Mouse (Mus musculus) heart, embryonic 12.5 days (tissue): ENCODE measurements around the gene Cdk2ap2. TPM values are rescaled to one million over a fixed set of nuclear protein-coding genes. Genes with fewer than 3 reads are reported as not detected.

ENCODE experiments used
- ATAC-seq: fragments of 200-750 bp; cut with Nextera tagmentation; 2 replicates; pipeline ENCODE4 v1.8.0; 2017; ENCODE audit warnings: moderate TSS enrichment, moderate library complexity; ENCODE audit not compliant: insufficient number of reproducible peaks, low FRiP score
- H3K27ac ChIP-seq: fragments of 300-500 bp; sonication (generic); 2 replicates; pipeline ENCODE4 v1.5.1; 2016; ENCODE audit warnings: mild to moderate bottlenecking, moderate library complexity; ENCODE audit not compliant: poor library complexity, severe bottlenecking
- H3K27me3 ChIP-seq: fragments of 300-500 bp; sonication (generic); replicated peaks from 2 replicates; pipeline ENCODE4 v1.6.1; 2016; ENCODE audit warnings: mild to moderate bottlenecking, moderate library complexity
- H3K36me3 ChIP-seq: fragments of 300-500 bp; sonication (generic); 2 replicates; pipeline ENCODE4 v1.6.1; 2016; ENCODE audit warnings: mild to moderate bottlenecking, moderate library complexity
- H3K4me1 ChIP-seq: fragments of 300-500 bp; sonication (generic); replicated peaks from 2 replicates; pipeline ENCODE4 v1.6.1; 2016; ENCODE audit warnings: mild to moderate bottlenecking
- H3K4me2 ChIP-seq: fragments of 300-500 bp; sonication (generic); 2 replicates; pipeline ENCODE4 v1.6.1; 2016; ENCODE audit warnings: mild to moderate bottlenecking, moderate library complexity
- H3K4me3 ChIP-seq: fragments of 300-500 bp; sonication (generic); 2 replicates; pipeline ENCODE4 v1.5.1; 2016; ENCODE audit warnings: mild to moderate bottlenecking
- H3K9ac ChIP-seq: fragments of 300-500 bp; sonication (generic); 2 replicates; pipeline ENCODE4 v1.6.1; 2016; ENCODE audit warnings: mild to moderate bottlenecking, moderate library complexity
- H3K9me3 ChIP-seq: fragments of 300-500 bp; sonication (generic); replicated peaks from 2 replicates; pipeline ENCODE4 v1.6.1; 2016; ENCODE audit warnings: mild to moderate bottlenecking, moderate library complexity
- WGBS: fragments of 180-500 bp; shearing (Covaris S2); methylation state at CpG from one replicate; pipeline ENCODE4 v1.1.7; 2016; 5-methylcytosine and 5-hydroxymethylcytosine counted together
- polyA plus RNA-seq: library from polyadenylated mRNA; unstranded; fragments of >200 nt; fragmentation: Nextera tagmentation; extraction: Ambion mirVana; gene quantifications from 2 replicates; pipeline ENCODE4 v1.2.1, GENCODE M21; 2016

Cdk2ap2 gene
- polyA plus RNA-seq, 1 experiment from 2014 or later = 57.6 TPM

- no peak for ATAC-seq
- Histone ChIP-seq H3K4me3 (no peak overlapping the region), H3K36me3 (peaks cover 19% of the 10 kb centered on the region; the same call in 1 of the 2 replicates), H3K4me1 (peaks cover 14% of the 10 kb centered on the region), H3K27ac (no peak overlapping the region), H3K4me2 (no peak overlapping the region), H3K27me3 (peaks cover 50% of the 10 kb centered on the region), H3K9ac (no peak overlapping the region), H3K9me3 (no peaks in the 10 kb centered on the region)
- 83% methylated on average over 16 of the region's 16 CpGs for WGBS
Measured at GRCm38 (mm10) chr19:4104675-4105194, 7.8 kb downstream of the Cdk2ap2 start.

DNA sequence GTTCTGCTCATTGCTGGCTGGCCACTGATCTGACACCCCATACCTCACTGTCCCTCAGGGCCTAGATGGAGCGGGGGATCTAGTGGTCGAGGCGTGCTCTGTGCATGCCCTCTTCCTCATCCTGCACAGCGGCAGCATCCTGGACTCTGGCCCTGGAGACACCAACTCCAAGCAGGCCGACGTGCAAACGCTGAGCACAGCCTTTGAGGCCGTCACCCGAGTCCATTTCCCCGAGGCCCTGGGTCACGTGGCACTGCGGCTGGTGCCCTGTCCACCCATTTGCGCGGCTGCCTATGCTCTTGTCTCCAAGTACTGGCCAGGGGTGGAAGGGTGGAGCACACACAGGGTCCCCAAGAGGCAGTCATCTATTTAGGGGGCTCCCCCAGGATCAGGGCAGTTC lies 9.7 kb downstream of the Cdk2ap2 start:
- Histone ChIP-seq H3K9me3 (no peaks in the 10 kb centered on the region), H3K27me3 (peaks cover 34% of the 10 kb centered on the region), H3K9ac (no peak overlapping the region), H3K27ac (no peak overlapping the region), H3K36me3 (peaks cover 26% of the 10 kb centered on the region), H3K4me3 (no peak overlapping the region), H3K4me2 (no peak overlapping the region), H3K4me1 (no peaks in the 10 kb centered on the region)
- no peak for ATAC-seq
- WGBS = 82% methylated on average over 14 of the region's 14 CpGs

- Histone ChIP-seq H3K27ac (no peak overlapping the region), H3K9me3 (no peaks in the 10 kb centered on the region), H3K27me3 (peaks cover 15% of the 10 kb centered on the region), H3K4me1 (peaks cover 7% of the 10 kb centered on the region), H3K4me2 (no peak overlapping the region), H3K36me3 (peaks cover 38% of the 10 kb centered on the region), H3K4me3 (no peak overlapping the region), H3K9ac (no peak overlapping the region)
- ATAC-seq = no peak
- 81% methylated on average over 9 of the region's 9 CpGs for WGBS
Measured at GRCm38 (mm10) chr19:4108535-4108934, 11.6 kb downstream of the Cdk2ap2 start.

DNA sequence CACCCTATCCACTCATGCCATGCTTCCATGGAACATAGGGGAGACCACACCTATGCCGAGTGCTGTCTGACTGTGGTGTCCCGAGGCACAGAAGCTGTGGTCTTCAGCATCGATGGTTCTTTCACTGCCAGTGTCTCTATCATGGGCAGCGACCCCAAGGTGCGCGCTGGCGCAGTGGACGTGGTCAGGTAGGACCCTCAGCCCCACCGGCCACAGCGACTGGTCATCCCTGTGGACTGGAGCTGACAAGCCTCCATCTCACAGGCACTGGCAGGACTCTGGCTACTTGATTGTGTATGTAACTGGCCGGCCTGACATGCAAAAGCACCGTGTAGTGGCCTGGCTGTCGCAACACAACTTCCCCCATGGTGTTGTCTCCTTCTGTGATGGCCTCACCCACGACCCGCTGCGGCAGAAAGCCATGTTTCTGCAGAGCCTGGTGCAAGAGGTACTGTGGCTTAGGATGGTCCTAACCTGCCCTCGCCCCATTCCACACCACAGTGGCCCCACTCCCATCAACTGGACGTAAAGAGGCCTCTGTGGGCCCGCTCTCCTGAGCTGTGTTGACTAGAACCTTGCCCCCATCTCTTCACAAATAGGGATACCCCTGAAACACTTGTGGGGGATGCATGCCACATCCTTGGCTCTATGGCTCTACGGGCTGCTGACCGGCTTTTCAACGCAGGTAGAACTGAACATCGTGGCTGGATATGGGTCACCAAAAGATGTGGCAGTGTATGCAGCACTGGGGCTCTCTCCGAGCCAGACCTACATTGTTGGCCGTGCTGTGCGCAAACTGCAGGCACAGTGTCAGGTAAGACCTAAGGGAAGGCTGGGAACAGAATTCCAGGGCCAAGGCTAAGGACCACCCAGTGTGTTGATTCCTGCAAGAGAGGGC lies 15.3 kb downstream of the Cdk2ap2 start:
- Histone ChIP-seq H3K9me3 (no peaks in the 10 kb centered on the region), H3K36me3 (peaks cover 63% of the 10 kb centered on the region), H3K4me1 (peaks cover 13% of the 10 kb centered on the region), H3K27ac (no peak overlapping the region), H3K27me3 (no peaks in the 10 kb centered on the region), H3K4me3 (no peak overlapping the region), H3K4me2 (no peak overlapping the region), H3K9ac (no peak overlapping the region)
- WGBS = 88% methylated on average over 26 of the region's 26 CpGs
- ATAC-seq = no peak

GRCm38 (mm10) chr19:4113186-4113805 lies 16.3 kb downstream of the Cdk2ap2 start:
- Histone ChIP-seq H3K4me1 (peaks cover 13% of the 10 kb centered on the region), H3K9me3 (no peaks in the 10 kb centered on the region), H3K27ac (peak overlapping the region; percentile 35; the same call in 1 of the 2 replicates), H3K9ac (no peak overlapping the region), H3K27me3 (no peaks in the 10 kb centered on the region), H3K4me2 (no peak overlapping the region), H3K4me3 (no peak overlapping the region), H3K36me3 (peaks cover 73% of the 10 kb centered on the region)
- 66% methylated on average over 13 of the region's 13 CpGs for WGBS
- ATAC-seq = 0 out of 2 replicates have a peak, but pooled peaks have one; percentile 16

GRCm38 (mm10) chr19:4113806-4114230 lies 16.8 kb downstream of the Cdk2ap2 start:
- H3K9ac ChIP-seq = no peak overlapping the region
- no peak overlapping the region for H3K4me3 ChIP-seq
- H3K4me2 ChIP-seq = no peak overlapping the region
- ATAC-seq = no peak
- H3K4me1 ChIP-seq = peaks cover 13% of the 10 kb centered on the region
- peak overlapping the region; percentile 35; the same call in 1 of the 2 replicates for H3K27ac ChIP-seq
- no peaks in the 10 kb centered on the region for H3K27me3 ChIP-seq
- peaks cover 75% of the 10 kb centered on the region for H3K36me3 ChIP-seq
- 40% methylated on average over 5 of the region's 5 CpGs for WGBS
- no peaks in the 10 kb centered on the region for H3K9me3 ChIP-seq

GRCm38 (mm10) chr19:4114551-4114950 lies 17.6 kb downstream of the Cdk2ap2 start:
- Histone ChIP-seq H3K36me3 (peaks cover 77% of the 10 kb centered on the region), H3K9me3 (no peaks in the 10 kb centered on the region), H3K4me3 (no peak overlapping the region), H3K4me2 (no peak overlapping the region), H3K27me3 (no peaks in the 10 kb centered on the region), H3K9ac (no peak overlapping the region), H3K27ac (no peak overlapping the region), H3K4me1 (peaks cover 13% of the 10 kb centered on the region)
- WGBS = 85% methylated on average over 10 of the region's 10 CpGs
- no peak for ATAC-seq

GRCm38 (mm10) chr19:4115144-4115543 lies 18.2 kb downstream of the Cdk2ap2 start:
- peaks cover 13% of the 10 kb centered on the region for H3K4me1 ChIP-seq
- 89% methylated on average over 10 of the region's 10 CpGs for WGBS
- no peak overlapping the region for H3K4me3 ChIP-seq
- no peaks in the 10 kb centered on the region for H3K9me3 ChIP-seq
- no peak overlapping the region for H3K9ac ChIP-seq
- no peak overlapping the region for H3K4me2 ChIP-seq
- peaks cover 77% of the 10 kb centered on the region for H3K36me3 ChIP-seq
- H3K27me3 ChIP-seq = no peaks in the 10 kb centered on the region
- no peak overlapping the region for H3K27ac ChIP-seq
- ATAC-seq = no peak

GRCm38 (mm10) chr19:4115816-4116215 lies 18.8 kb downstream of the Cdk2ap2 start:
- H3K4me1 ChIP-seq = peaks cover 19% of the 10 kb centered on the region
- H3K4me3 ChIP-seq = no peak overlapping the region
- H3K36me3 ChIP-seq = peaks cover 77% of the 10 kb centered on the region
- 79% methylated on average over 11 of the region's 11 CpGs for WGBS
- H3K4me2 ChIP-seq = no peak overlapping the region
- no peak overlapping the region for H3K9ac ChIP-seq
- no peaks in the 10 kb centered on the region for H3K27me3 ChIP-seq
- H3K9me3 ChIP-seq = no peaks in the 10 kb centered on the region
- no peak for ATAC-seq
- no peak overlapping the region for H3K27ac ChIP-seq

DNA sequence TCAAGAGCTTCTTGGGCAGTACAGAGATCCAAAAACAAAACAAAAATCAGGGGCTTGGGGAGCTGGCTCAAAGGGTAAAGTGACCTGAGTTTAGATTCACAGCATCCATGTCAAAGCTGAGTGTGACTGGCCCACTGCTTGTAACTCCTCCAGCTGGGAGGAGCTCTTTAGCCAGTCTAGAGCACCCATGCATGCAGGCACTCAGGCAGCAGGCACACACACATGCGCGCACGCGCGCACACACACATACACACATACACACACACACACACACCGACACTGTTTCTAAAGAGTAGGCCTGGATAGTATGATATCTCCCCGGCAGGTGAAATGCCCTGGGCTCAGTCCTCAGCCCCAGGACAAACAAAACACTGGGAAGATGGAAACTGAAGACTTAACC lies 20.0 kb downstream of the Cdk2ap2 start:
- no peaks in the 10 kb centered on the region for H3K27me3 ChIP-seq
- no peak overlapping the region for H3K9ac ChIP-seq
- 94% methylated on average over 7 of the region's 7 CpGs for WGBS
- peaks cover 22% of the 10 kb centered on the region for H3K4me1 ChIP-seq
- H3K4me3 ChIP-seq = no peak overlapping the region
- H3K4me2 ChIP-seq = no peak overlapping the region
- no peaks in the 10 kb centered on the region for H3K9me3 ChIP-seq
- peaks cover 67% of the 10 kb centered on the region for H3K36me3 ChIP-seq
- no peak for ATAC-seq
- no peak overlapping the region for H3K27ac ChIP-seq

GRCm38 (mm10) chr19:4118350-4118749 lies 21.4 kb downstream of the Cdk2ap2 start:
- Histone ChIP-seq H3K27me3 (no peaks in the 10 kb centered on the region), H3K27ac (no peak overlapping the region), H3K4me2 (no peak overlapping the region), H3K36me3 (peaks cover 53% of the 10 kb centered on the region), H3K4me1 (peaks cover 17% of the 10 kb centered on the region), H3K4me3 (no peak overlapping the region), H3K9me3 (no peaks in the 10 kb centered on the region), H3K9ac (no peak overlapping the region)
- 92% methylated on average over 2 of the region's 2 CpGs for WGBS
- ATAC-seq = no peak
